Mouse (Mus musculus): Measurements from ENCODE around the gene Gm11563. TPM values are rescaled to one million over a fixed set of nuclear protein-coding genes. Genes with fewer than 3 reads are reported as not detected.
"Not testable (repeated sequence)": the region's sequence is repeated elsewhere in the genome, so short reads cannot be mapped to it uniquely, and the experiment has no call there.

Gene Gm11563
- polyA plus RNA-seq, 1 experiment from 2014 or later = not detected

GRCm38 (mm10) chr11:99646444-99646843 is 12.3 kb downstream of the Gm11563 start:
- no peaks in the 10 kb centered on the region for H3K9me3 ChIP-seq (replicated peaks; ENCODE audit: control insufficient read depth, low read length)
- H3K9ac ChIP-seq (ENCODE audit: low read depth, low read length) = no peak overlapping the region
- H3K27me3 ChIP-seq (ENCODE audit: control insufficient read depth, insufficient read depth, low read length) = no peaks in the 10 kb centered on the region
- H3K27ac ChIP-seq (ENCODE audit: low read depth, low read length) = no peak overlapping the region
- no peak overlapping the region for H3K4me2 ChIP-seq
- no peak overlapping the region for H3K4me3 ChIP-seq (ENCODE audit: low read depth, low read length)
- no peaks in the 10 kb centered on the region for H3K36me3 ChIP-seq (ENCODE audit: control insufficient read depth, insufficient read depth, low read length)
- no peaks in the 10 kb centered on the region for H3K4me1 ChIP-seq (ENCODE audit: control insufficient read depth, insufficient read depth, low read length)
- WGBS (ENCODE audit: insufficient replicate concordance) = 81% methylated on average over 15 of the region's 15 CpGs
- ATAC-seq (replicated peaks; ENCODE audit: insufficient number of reproducible peaks, low FRiP score, low TSS enrichment) = no peak

GRCm38 (mm10) chr11:99644351-99644750 is 14.4 kb downstream of the Gm11563 start:
- H3K9ac ChIP-seq (ENCODE audit: low read depth, low read length) = no peak overlapping the region
- H3K4me3 ChIP-seq (ENCODE audit: low read depth, low read length) = no peak overlapping the region
- no peaks in the 10 kb centered on the region for H3K9me3 ChIP-seq (replicated peaks; ENCODE audit: control insufficient read depth, low read length)
- no peak overlapping the region for H3K4me2 ChIP-seq
- H3K36me3 ChIP-seq (ENCODE audit: control insufficient read depth, insufficient read depth, low read length) = no peaks in the 10 kb centered on the region
- no peaks in the 10 kb centered on the region for H3K27me3 ChIP-seq (ENCODE audit: control insufficient read depth, insufficient read depth, low read length)
- no peak overlapping the region for H3K27ac ChIP-seq (ENCODE audit: low read depth, low read length)
- 75% methylated on average over 3 of the region's 3 CpGs for WGBS (ENCODE audit: insufficient replicate concordance)
- no peaks in the 10 kb centered on the region for H3K4me1 ChIP-seq (ENCODE audit: control insufficient read depth, insufficient read depth, low read length)
- no peak for ATAC-seq (replicated peaks; ENCODE audit: insufficient number of reproducible peaks, low FRiP score, low TSS enrichment)

- not testable (repeated sequence) for H3K4me2 ChIP-seq; H3K36me3 ChIP-seq (ENCODE audit: control insufficient read depth, insufficient read depth, low read length); H3K9ac ChIP-seq (ENCODE audit: low read depth, low read length); H3K27ac ChIP-seq (ENCODE audit: low read depth, low read length); H3K27me3 ChIP-seq (ENCODE audit: control insufficient read depth, insufficient read depth, low read length); H3K4me1 ChIP-seq (ENCODE audit: control insufficient read depth, insufficient read depth, low read length); H3K9me3 ChIP-seq (replicated peaks; ENCODE audit: control insufficient read depth, low read length); ATAC-seq (replicated peaks; ENCODE audit: insufficient number of reproducible peaks, low FRiP score, low TSS enrichment); H3K4me3 ChIP-seq (ENCODE audit: low read depth, low read length)
- 70% methylated on average over 9 of the region's 9 CpGs for WGBS (ENCODE audit: insufficient replicate concordance)
Measured at GRCm38 (mm10) chr11:99643635-99644139, 15.1 kb downstream of the Gm11563 start, which contains the start of gene Krtap4-7. Krtap4-7 (minus strand) TSS chr11:99644089.

DNA sequence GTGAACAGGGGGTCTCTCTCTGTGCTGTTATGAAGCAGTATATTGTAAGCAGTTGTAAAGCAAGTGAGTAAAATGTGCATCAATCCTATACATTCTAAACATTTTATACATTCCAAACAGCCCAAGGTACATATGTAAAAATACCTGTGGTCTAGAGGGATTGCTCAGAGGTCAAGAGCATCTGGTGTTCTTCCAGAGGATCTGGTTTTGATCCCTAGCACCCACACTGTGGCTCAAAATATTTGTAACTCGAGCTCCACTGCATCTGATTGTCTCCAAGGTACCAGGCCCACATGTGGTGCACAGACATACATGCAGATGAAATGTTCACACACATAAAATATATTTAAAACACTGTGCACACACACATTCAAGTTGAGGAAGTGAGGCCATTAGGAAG is 17.8 kb downstream of the Gm11563 start:
- Histone ChIP-seq H3K9ac (ENCODE audit: low read depth, low read length) (no peak overlapping the region), H3K4me3 (ENCODE audit: low read depth, low read length) (no peak overlapping the region), H3K36me3 (ENCODE audit: control insufficient read depth, insufficient read depth, low read length) (no peaks in the 10 kb centered on the region), H3K27me3 (ENCODE audit: control insufficient read depth, insufficient read depth, low read length) (no peaks in the 10 kb centered on the region), H3K4me2 (no peak overlapping the region), H3K27ac (ENCODE audit: low read depth, low read length) (no peak overlapping the region), H3K9me3 (replicated peaks; ENCODE audit: control insufficient read depth, low read length) (no peaks in the 10 kb centered on the region), H3K4me1 (ENCODE audit: control insufficient read depth, insufficient read depth, low read length) (no peaks in the 10 kb centered on the region)
- no peak for ATAC-seq (replicated peaks; ENCODE audit: insufficient number of reproducible peaks, low FRiP score, low TSS enrichment)
- 20% methylated on average over 1 of the region's 1 CpGs for WGBS (ENCODE audit: insufficient replicate concordance)

DNA sequence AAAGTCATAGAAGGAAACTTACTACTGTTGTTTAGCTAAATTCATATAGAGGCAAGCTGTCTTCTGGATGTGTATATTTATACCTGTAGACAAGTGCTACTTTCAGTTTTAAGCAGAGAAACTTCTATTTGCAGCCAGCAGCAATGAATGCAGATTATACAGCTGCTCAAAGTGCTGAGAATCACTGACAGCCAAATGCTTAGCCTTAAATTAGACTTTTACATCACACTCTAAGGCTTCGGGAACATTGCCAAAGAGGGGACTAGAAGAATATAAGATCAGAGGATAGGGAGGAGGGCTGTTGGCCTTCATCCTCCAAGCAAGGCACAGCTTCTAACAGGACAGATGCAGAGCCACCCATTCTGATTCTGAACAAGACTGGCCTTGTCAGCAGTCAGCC is 21.7 kb downstream of the Gm11563 start:
- no peaks in the 10 kb centered on the region for H3K27me3 ChIP-seq (ENCODE audit: control insufficient read depth, insufficient read depth, low read length)
- 71% methylated on average over 1 of the region's 1 CpGs for WGBS (ENCODE audit: insufficient replicate concordance)
- ATAC-seq (replicated peaks; ENCODE audit: insufficient number of reproducible peaks, low FRiP score, low TSS enrichment) = no peak

DNA sequence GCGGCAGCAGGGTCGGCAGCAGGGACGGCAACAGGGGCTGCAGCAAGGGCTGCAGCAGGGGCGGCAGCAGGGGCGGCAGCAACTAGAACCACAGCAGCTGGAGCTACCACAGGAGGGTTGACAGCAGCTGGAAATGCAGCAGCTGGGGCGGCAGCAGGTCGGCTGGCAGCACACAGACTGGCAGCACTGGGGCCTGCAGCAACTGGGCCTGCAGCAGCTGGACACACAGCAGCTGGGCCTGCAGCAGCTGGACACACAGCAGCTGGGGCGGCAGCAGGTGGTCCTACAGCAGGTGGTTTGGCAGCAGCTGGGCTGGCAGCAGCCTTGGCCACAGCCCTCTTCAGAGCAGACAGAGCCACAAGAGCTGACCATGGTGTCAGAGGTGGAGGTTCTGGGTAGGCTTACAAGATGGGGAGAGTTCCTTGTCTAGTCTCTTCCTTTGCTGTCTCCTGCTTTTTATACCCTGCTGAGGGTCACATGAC is 24.1 kb downstream of the Gm11563 start, which contains the start of gene Krtap4-2:
Gene Krtap4-2, minus strand, starts transcription at position 432 of the 482 bp plus-strand sequence.
- Histone ChIP-seq H3K27me3 (ENCODE audit: control insufficient read depth, insufficient read depth, low read length) (no peaks in the 10 kb centered on the region), H3K27ac (ENCODE audit: low read depth, low read length) (no peak within 1 kb of the TSS), H3K9me3 (replicated peaks; ENCODE audit: control insufficient read depth, low read length) (no peaks in the 10 kb centered on the region), H3K4me2 (no peak within 1 kb of the TSS), H3K4me3 (ENCODE audit: low read depth, low read length) (no peak within 1 kb of the TSS), H3K36me3 (ENCODE audit: control insufficient read depth, insufficient read depth, low read length) (no peaks in the 10 kb centered on the region), H3K9ac (ENCODE audit: low read depth, low read length) (no peak within 1 kb of the TSS), H3K4me1 (ENCODE audit: control insufficient read depth, insufficient read depth, low read length) (no peaks in the 10 kb centered on the region)
- WGBS (ENCODE audit: insufficient replicate concordance) = 33% methylated on average over 8 of the region's 8 CpGs
- ATAC-seq (replicated peaks; ENCODE audit: insufficient number of reproducible peaks, low FRiP score, low TSS enrichment) = no peak

More for the DNA sequence above, 21.7 kb downstream of the Gm11563 start:
- H3K36me3 ChIP-seq (ENCODE audit: control insufficient read depth, insufficient read depth, low read length) = no peaks in the 10 kb centered on the region
- H3K4me3 ChIP-seq (ENCODE audit: low read depth, low read length) = no peak overlapping the region
- H3K27ac ChIP-seq (ENCODE audit: low read depth, low read length) = no peak overlapping the region
- H3K4me2 ChIP-seq = no peak overlapping the region
- no peaks in the 10 kb centered on the region for H3K9me3 ChIP-seq (replicated peaks; ENCODE audit: control insufficient read depth, low read length)
- H3K4me1 ChIP-seq (ENCODE audit: control insufficient read depth, insufficient read depth, low read length) = no peaks in the 10 kb centered on the region
- H3K9ac ChIP-seq (ENCODE audit: low read depth, low read length) = no peak overlapping the region

DNA sequence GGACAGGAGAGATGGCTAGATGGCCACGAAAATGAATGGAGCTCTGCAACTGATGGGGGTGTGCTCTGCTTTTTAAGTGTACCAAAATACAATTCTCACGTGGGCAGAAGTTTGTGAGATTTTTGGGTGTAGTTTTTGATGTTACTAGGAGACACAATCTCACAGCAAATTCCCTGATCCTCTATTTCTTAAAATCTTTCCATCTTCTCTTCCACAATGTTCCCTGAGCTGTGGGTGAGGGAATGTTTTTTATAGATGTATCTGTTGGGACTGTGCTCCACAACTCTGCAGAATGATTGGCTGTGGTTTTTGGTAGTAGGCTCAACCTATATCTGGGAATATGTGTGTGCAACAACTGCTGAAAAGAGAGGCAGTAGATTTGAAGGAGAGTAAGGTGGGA is 25.5 kb downstream of the Gm11563 start:
- Histone ChIP-seq H3K4me2 (no peak overlapping the region), H3K36me3 (ENCODE audit: control insufficient read depth, insufficient read depth, low read length) (no peaks in the 10 kb centered on the region), H3K9me3 (replicated peaks; ENCODE audit: control insufficient read depth, low read length) (no peaks in the 10 kb centered on the region), H3K27ac (ENCODE audit: low read depth, low read length) (no peak overlapping the region), H3K9ac (ENCODE audit: low read depth, low read length) (no peak overlapping the region), H3K4me3 (ENCODE audit: low read depth, low read length) (no peak overlapping the region), H3K27me3 (ENCODE audit: control insufficient read depth, insufficient read depth, low read length) (no peaks in the 10 kb centered on the region), H3K4me1 (ENCODE audit: control insufficient read depth, insufficient read depth, low read length) (no peaks in the 10 kb centered on the region)
- no peak for ATAC-seq (replicated peaks; ENCODE audit: insufficient number of reproducible peaks, low FRiP score, low TSS enrichment)
- WGBS (ENCODE audit: insufficient replicate concordance) = 54% methylated on average over 2 of the region's 2 CpGs

DNA sequence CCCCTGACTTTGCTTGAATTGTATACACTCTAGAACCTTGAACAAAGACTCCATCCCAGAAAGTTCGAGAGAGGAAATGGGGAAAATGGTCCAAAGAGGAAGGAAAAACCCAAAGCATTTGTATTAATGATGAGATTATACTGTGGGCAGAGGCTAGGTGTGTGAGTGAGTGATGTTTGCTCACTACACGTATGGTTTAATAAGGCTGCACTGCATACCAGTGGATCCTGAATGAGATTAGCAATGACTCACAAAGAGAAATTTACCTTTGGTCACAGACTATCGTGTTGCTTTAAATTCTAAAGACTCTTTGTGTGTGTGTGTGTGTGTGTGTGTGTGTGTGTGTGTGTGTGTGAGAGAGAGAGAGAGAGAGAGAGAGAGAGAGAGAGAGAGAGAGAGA is 27.9 kb downstream of the Gm11563 start:
- H3K4me3 ChIP-seq (ENCODE audit: low read depth, low read length) = no peak overlapping the region
- H3K9ac ChIP-seq (ENCODE audit: low read depth, low read length) = no peak overlapping the region
- H3K36me3 ChIP-seq (ENCODE audit: control insufficient read depth, insufficient read depth, low read length) = no peaks in the 10 kb centered on the region
- 69% methylated on average over 3 of the region's 3 CpGs for WGBS (ENCODE audit: insufficient replicate concordance)
- no peak for ATAC-seq (replicated peaks; ENCODE audit: insufficient number of reproducible peaks, low FRiP score, low TSS enrichment)
- H3K27me3 ChIP-seq (ENCODE audit: control insufficient read depth, insufficient read depth, low read length) = no peaks in the 10 kb centered on the region
- H3K4me1 ChIP-seq (ENCODE audit: control insufficient read depth, insufficient read depth, low read length) = no peaks in the 10 kb centered on the region
- no peaks in the 10 kb centered on the region for H3K9me3 ChIP-seq (replicated peaks; ENCODE audit: control insufficient read depth, low read length)
- H3K4me2 ChIP-seq = no peak overlapping the region
- no peak overlapping the region for H3K27ac ChIP-seq (ENCODE audit: low read depth, low read length)

DNA sequence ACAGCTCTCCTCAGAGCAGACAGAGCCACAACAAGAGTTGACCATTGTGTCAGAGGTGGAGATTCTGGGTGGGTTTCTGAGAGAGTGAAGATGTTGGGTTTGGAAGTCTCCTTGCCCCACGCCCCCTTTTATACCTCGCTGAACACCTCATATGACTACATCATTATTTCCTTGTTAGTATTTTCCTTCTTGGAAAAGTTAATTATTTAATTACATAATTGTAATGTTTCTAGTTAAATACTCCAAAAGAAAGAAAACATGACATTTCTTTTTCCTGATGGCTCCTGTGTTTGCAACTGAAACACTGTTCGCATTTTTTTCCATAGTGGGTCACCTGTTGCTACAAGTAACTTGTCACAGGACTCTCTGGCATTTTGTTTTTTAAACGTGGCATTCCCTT is 30.6 kb downstream of the Gm11563 start, which contains the start of gene Krtap4-1:
Gene Krtap4-1, minus strand, starts transcription at position 101 of the 400 bp plus-strand sequence.
- Histone ChIP-seq H3K4me1 (ENCODE audit: control insufficient read depth, insufficient read depth, low read length) (no peaks in the 10 kb centered on the region), H3K9ac (ENCODE audit: low read depth, low read length) (no peak within 1 kb of the TSS), H3K27me3 (ENCODE audit: control insufficient read depth, insufficient read depth, low read length) (no peaks in the 10 kb centered on the region), H3K4me2 (no peak within 1 kb of the TSS), H3K27ac (ENCODE audit: low read depth, low read length) (no peak within 1 kb of the TSS), H3K36me3 (ENCODE audit: control insufficient read depth, insufficient read depth, low read length) (no peaks in the 10 kb centered on the region), H3K4me3 (ENCODE audit: low read depth, low read length) (no peak within 1 kb of the TSS), H3K9me3 (replicated peaks; ENCODE audit: control insufficient read depth, low read length) (no peaks in the 10 kb centered on the region)
- 72% methylated on average over 4 of the region's 4 CpGs for WGBS (ENCODE audit: insufficient replicate concordance)
- ATAC-seq (replicated peaks; ENCODE audit: insufficient number of reproducible peaks, low FRiP score, low TSS enrichment) = no peak
